Mouse (Mus musculus) liver, embryonic 12.5 days (tissue): ENCODE measurements around the gene Nom1. TPM values are rescaled to one million over a fixed set of nuclear protein-coding genes. Genes with fewer than 3 reads are reported as not detected.

ENCODE experiments used
- ATAC-seq: fragments of 200-750 bp; cut with Nextera tagmentation; 2 replicates; pipeline ENCODE4 v1.8.0; 2017; ENCODE audit warnings: moderate number of reproducible peaks, mild to moderate bottlenecking, moderate library complexity
- H3K27ac ChIP-seq: fragments of 300-500 bp; sonication (generic); 2 replicates; pipeline ENCODE4 v1.5.1; 2016; ENCODE audit warnings: mild to moderate bottlenecking
- H3K27me3 ChIP-seq: fragments of 300-500 bp; sonication (generic); replicated peaks from 2 replicates; pipeline ENCODE4 v1.6.1; 2016; ENCODE audit warnings: mild to moderate bottlenecking, moderate library complexity
- H3K36me3 ChIP-seq: fragments of 300-500 bp; sonication (generic); 2 replicates; pipeline ENCODE4 v1.6.1; 2016; ENCODE audit warnings: mild to moderate bottlenecking, moderate library complexity
- H3K4me1 ChIP-seq: fragments of 300-500 bp; sonication (generic); 2 replicates; pipeline ENCODE4 v1.6.1; 2016
- H3K4me2 ChIP-seq: fragments of 300-500 bp; sonication (generic); 2 replicates; pipeline ENCODE4 v1.6.1; 2016; ENCODE audit warnings: mild to moderate bottlenecking, moderate library complexity
- H3K4me3 ChIP-seq: fragments of 300-500 bp; sonication (generic); 2 replicates; pipeline ENCODE4 v1.5.1; 2016; ENCODE audit warnings: mild to moderate bottlenecking, moderate library complexity
- H3K9ac ChIP-seq: fragments of 300-500 bp; sonication (generic); 2 replicates; pipeline ENCODE4 v1.6.1; 2016; ENCODE audit warnings: mild to moderate bottlenecking, moderate library complexity
- H3K9me3 ChIP-seq: fragments of 300-500 bp; sonication (generic); replicated peaks from 2 replicates; pipeline ENCODE4 v1.6.1; 2016; ENCODE audit warnings: mild to moderate bottlenecking, moderate library complexity
- WGBS: fragments of 180-500 bp; shearing (Covaris S2); methylation state at CpG from one replicate; pipeline ENCODE4 v1.1.7; 2016; ENCODE audit not compliant: insufficient replicate concordance; 5-methylcytosine and 5-hydroxymethylcytosine counted together
- polyA plus RNA-seq: library from polyadenylated mRNA; unstranded; fragments of >200 nt; fragmentation: Nextera tagmentation; extraction: Ambion mirVana; gene quantifications from 2 replicates; pipeline ENCODE4 v1.2.1, GENCODE M21; 2016

Gene Nom1
- polyA plus RNA-seq, 1 experiment from 2014 or later, result 29.9 TPM

- Histone ChIP-seq H3K27me3 (peaks cover 98% of the 10 kb centered on the region), H3K9ac (no peak overlapping the region), H3K27ac (no peak overlapping the region), H3K9me3 (no peaks in the 10 kb centered on the region), H3K4me2 (no peak overlapping the region), H3K4me1 (no peaks in the 10 kb centered on the region), H3K36me3 (no peaks in the 10 kb centered on the region), H3K4me3 (no peak overlapping the region)
- 5% methylated on average over 38 of the region's 38 CpGs for WGBS
- ATAC-seq, result no peak
Observed at GRCm38 (mm10) chr5:29484965-29485940, 50.8 kb downstream of the Nom1 start.

DNA sequence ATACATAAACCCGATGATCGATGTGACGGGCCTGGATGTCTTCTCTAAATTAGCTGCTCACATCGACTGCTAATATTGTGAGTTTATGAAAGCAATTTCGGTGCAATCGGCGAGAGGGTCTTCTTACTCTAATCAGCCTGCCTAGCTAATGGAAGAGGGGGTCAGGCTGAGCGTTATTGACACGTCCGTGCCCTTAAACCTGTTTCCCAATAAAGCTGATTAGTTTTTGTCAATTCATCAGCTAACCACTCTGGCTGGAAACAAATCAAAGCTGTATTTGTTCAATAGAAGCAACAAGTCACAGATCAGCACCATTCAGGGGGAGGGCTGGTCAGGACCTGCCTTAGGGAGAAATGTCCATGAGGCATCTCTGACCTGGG lies 51.5 kb downstream of the Nom1 start:
- Histone ChIP-seq H3K27ac (no peak overlapping the region), H3K9me3 (no peaks in the 10 kb centered on the region), H3K4me2 (no peak overlapping the region), H3K4me1 (no peaks in the 10 kb centered on the region), H3K4me3 (no peak overlapping the region), H3K27me3 (peaks cover 98% of the 10 kb centered on the region), H3K36me3 (no peaks in the 10 kb centered on the region), H3K9ac (no peak overlapping the region)
- WGBS, result 8% methylated on average over 10 of the region's 10 CpGs
- no peak for ATAC-seq

DNA sequence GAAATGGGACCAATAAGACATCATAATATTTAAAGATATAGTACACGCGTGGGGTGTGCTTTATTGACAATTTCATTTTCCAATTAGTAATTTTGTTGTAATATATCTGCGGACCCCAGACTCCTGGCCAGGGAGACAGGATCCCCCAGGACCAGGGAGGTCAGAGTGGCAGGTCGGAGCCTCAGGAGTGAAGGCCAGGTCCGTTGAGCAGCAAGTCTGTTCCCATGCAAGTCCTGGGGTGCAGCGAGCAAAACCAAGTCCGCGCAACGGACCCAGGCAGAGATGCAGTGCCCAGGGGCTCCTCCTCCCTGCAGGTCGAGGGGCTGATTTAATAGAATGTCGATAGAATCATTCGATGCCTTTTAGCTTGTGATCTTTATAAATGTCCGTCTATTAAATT lies 52.9 kb downstream of the Nom1 start:
- no peak overlapping the region for H3K27ac ChIP-seq
- no peaks in the 10 kb centered on the region for H3K4me1 ChIP-seq
- H3K4me2 ChIP-seq, result no peak overlapping the region
- H3K27me3 ChIP-seq, result peaks cover 94% of the 10 kb centered on the region
- WGBS, result 29% methylated on average over 13 of the region's 13 CpGs
- no peak for ATAC-seq
- H3K9ac ChIP-seq, result no peak overlapping the region
- H3K4me3 ChIP-seq, result no peak overlapping the region
- H3K9me3 ChIP-seq, result no peaks in the 10 kb centered on the region
- no peaks in the 10 kb centered on the region for H3K36me3 ChIP-seq

DNA sequence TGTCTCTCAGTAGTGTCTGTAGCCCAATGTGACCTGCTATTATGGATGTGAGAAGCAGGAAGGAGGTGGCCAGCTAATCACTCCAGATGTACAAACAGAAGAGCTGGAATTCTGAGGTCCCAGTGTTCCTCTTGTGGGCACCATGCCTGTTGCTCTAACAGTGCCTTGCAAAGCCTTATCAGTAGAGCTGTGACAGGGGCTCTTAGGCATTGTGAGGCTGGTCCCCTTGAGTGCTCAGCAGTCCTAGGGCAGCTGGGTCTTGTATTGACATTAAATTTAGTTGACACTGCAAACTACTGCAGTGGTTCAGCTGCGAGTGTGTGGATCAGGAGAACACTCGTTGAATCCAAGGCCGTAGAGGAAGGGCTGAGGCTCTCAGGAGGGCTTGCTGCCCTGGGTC lies 72.5 kb downstream of the Nom1 start:
- Histone ChIP-seq H3K27me3 (no peaks in the 10 kb centered on the region), H3K36me3 (no peaks in the 10 kb centered on the region), H3K9me3 (no peaks in the 10 kb centered on the region), H3K9ac (no peak overlapping the region), H3K4me1 (no peaks in the 10 kb centered on the region), H3K27ac (no peak overlapping the region), H3K4me2 (no peak overlapping the region), H3K4me3 (no peak overlapping the region)
- no peak for ATAC-seq
- WGBS, result 53% methylated on average over 3 of the region's 3 CpGs

Other genes with a start within 250 kb of the Nom1 start
- gene Rnf32, start 238.7 kb upstream of the Nom1 start, polyA plus RNA-seq, result 0.33 and 0.46 TPM in 2 replicates
- gene Lmbr1, start 56.3 kb upstream of the Nom1 start, polyA plus RNA-seq, result 3.9 and 4.8 TPM in 2 replicates
- gene Mnx1, start 43.8 kb downstream of the Nom1 start, polyA plus RNA-seq, result not detected in 2 replicates
- 28.2 and 28.7 TPM in 2 replicates for gene Ube3c, start 134.6 kb downstream of the Nom1 start, polyA plus RNA-seq